Mouse (Mus musculus): ENCODE measurements around the gene Mrpl17. TPM values are rescaled to one million over a fixed set of nuclear protein-coding genes. Genes with fewer than 3 reads are reported as not detected.

Gene Mrpl17
- total and polyA plus RNA-seq, 3 experiments, result 306 to 451 (median 399) TPM

DNA sequence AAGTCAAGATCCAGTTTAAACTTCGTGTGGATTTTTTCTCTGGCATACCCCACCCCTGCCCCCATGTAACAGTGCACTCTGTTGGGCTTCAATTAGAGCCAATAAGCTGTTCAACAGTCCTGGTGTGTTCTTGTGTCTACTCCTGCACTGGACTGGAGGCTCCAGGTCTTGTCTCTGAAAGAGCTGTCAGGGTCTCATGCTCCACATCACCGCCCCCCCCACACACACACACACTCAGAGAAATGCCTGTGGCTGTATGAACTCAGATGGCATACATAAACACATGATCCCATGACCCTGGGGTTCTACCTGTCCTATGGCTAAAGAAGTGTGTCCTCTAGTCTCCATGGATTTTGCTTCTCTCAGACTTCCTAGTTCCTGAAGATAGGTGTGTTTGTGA lies 34.9 kb downstream of the Mrpl17 start:
- H3K9ac ChIP-seq (ENCODE audit: insufficient read depth, low read depth), result no peak overlapping the region
- dilution Hi-C loops (cut with MboI; ENCODE audit: extremely low pct_ligation_motif_present, extremely low pct_unique_long_range_greater_than_20kb, low sequenced_read_pairs) (no loop called here), in situ Hi-C loops (cut with MboI; ENCODE audit: low pct_ligation_motif_present, low pct_unique_long_range_greater_than_20kb, low sequenced_read_pairs) (no loop called here)
- no peaks in the 10 kb centered on the region for H3K79me2 ChIP-seq (replicated peaks; ENCODE audit: control insufficient read depth, extremely low read depth, insufficient read depth, poor library complexity, severe bottlenecking)
- no peaks in the 10 kb centered on the region for H3K36me3 ChIP-seq (replicated peaks in 1 of 2; ENCODE audit: control insufficient read depth in 1 of 2, insufficient read depth in 1 of 2, low read length in 1 of 2)
- no peak for TF ChIP-seq NRF1 (IDR thresholded peaks at IDR 0.05; ENCODE audit: low read depth, low read length)
- no peaks in the 10 kb centered on the region for H3K27me3 ChIP-seq (replicated peaks)
- peaks cover 11 to 32% of the 10 kb centered on the region in 2 experiments for H3K4me1 ChIP-seq (ENCODE audit: control insufficient read depth in 1 of 2, insufficient read depth in 2 of 2)
- no peak overlapping the region for H3K4me3 ChIP-seq (replicated peaks in 1 of 3; ENCODE audit: low read depth in 2 of 3, low read length in 2 of 3, poor library complexity in 1 of 3)
- no peaks in the 10 kb centered on the region for H3K9me3 ChIP-seq (replicated peaks; ENCODE audit: low read length)
- DNase-seq (ENCODE audit: extremely low read depth), result no peak
- no peak overlapping the region for H3K27ac ChIP-seq (ENCODE audit: insufficient read depth, low read depth)
- H3K4me2 ChIP-seq (ENCODE audit: insufficient read depth, low read depth, poor library complexity, severe bottlenecking), result no peak overlapping the region

DNA sequence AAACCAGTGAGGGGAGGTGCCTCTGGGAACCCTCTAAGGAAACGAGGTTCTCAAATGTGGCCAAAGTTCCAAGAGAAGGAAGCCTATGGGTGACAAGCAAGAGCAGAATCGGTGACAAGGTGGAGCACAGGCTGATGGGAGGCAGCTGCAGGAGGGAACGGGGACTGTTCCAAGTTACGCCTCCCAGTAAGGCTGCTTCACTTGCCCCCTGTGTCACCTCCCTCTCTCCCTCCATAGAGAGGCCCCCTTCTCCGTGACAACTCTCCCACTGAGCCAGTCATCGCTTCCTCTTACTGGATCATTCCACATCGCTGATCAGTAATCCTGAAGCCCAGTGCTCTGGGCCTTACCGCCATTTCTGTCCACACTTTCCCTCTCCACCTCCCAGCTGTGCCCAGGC lies 36.2 kb downstream of the Mrpl17 start:
- TF ChIP-seq CHD2 (IDR thresholded peaks at IDR 0.05; ENCODE audit: low read length) (no peak), POLR2A (IDR thresholded peaks at IDR 0.05; ENCODE audit: low read depth, low read length) (no peak), TCF12 (IDR thresholded peaks at IDR 0.05; ENCODE audit: low read depth, low read length) (no peak), CHD1 (IDR thresholded peaks at IDR 0.05; ENCODE audit: low read depth, low read length) (no peak), KAT2A (IDR thresholded peaks at IDR 0.05; ENCODE audit: insufficient replicate concordance, low read length) (no peak), MYC (IDR thresholded peaks at IDR 0.05; ENCODE audit: low read depth, low read length) (no peak), UBTF (IDR thresholded peaks at IDR 0.05; ENCODE audit: low read depth, low read length) (no peak)
- Histone ChIP-seq H3K4me1 (ENCODE audit: control insufficient read depth in 1 of 2, insufficient read depth in 2 of 2) (peaks cover 11 to 32% of the 10 kb centered on the region in 2 experiments), H3K4me3 (replicated peaks in 1 of 3; ENCODE audit: low read depth in 2 of 3, low read length in 2 of 3, poor library complexity in 1 of 3) (no peak overlapping the region), H3K79me2 (replicated peaks; ENCODE audit: control insufficient read depth, extremely low read depth, insufficient read depth, poor library complexity, severe bottlenecking) (no peaks in the 10 kb centered on the region), H3K27ac (ENCODE audit: insufficient read depth, low read depth) (no peak overlapping the region), H3K9ac (ENCODE audit: insufficient read depth, low read depth) (no peak overlapping the region), H3K27me3 (replicated peaks) (no peaks in the 10 kb centered on the region), H3K9me3 (replicated peaks; ENCODE audit: low read length) (no peaks in the 10 kb centered on the region), H3K36me3 (replicated peaks in 1 of 2; ENCODE audit: control insufficient read depth in 1 of 2, insufficient read depth in 1 of 2, low read length in 1 of 2) (no peaks in the 10 kb centered on the region), H3K4me2 (ENCODE audit: insufficient read depth, low read depth, poor library complexity, severe bottlenecking) (no peak overlapping the region)
- DNase-seq (ENCODE audit: extremely low read depth), result no peak
- in situ Hi-C loops (cut with MboI; ENCODE audit: low pct_ligation_motif_present, low pct_unique_long_range_greater_than_20kb, low sequenced_read_pairs) (no loop called here), dilution Hi-C loops (cut with MboI; ENCODE audit: extremely low pct_ligation_motif_present, extremely low pct_unique_long_range_greater_than_20kb, low sequenced_read_pairs) (no loop called here)

DNA sequence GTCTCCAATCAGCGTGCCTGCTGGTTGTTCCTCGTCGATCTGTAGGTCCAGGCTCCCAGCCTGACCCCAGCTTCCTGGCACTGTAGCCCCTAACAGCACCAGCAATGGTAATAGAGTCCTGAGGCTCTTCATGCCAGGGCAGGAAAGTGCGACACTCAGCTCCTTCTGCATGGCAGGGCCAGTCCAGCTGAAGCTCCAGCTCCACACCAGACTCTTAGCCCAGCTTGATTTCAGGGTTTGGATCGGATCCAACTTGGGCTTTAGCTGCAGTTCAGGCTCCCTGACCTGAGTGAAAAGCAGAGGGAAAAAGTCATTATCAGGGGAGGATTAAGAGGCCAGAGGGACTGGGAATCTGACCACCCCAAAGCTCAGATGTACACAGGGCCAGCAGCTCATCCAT lies 37.9 kb downstream of the Mrpl17 start:
- Histone ChIP-seq H3K4me3 (replicated peaks in 1 of 3; ENCODE audit: low read depth in 2 of 3, low read length in 2 of 3, poor library complexity in 1 of 3) (no peak overlapping the region), H3K36me3 (replicated peaks in 1 of 2; ENCODE audit: control insufficient read depth in 1 of 2, insufficient read depth in 1 of 2, low read length in 1 of 2) (no peaks in the 10 kb centered on the region), H3K4me2 (ENCODE audit: insufficient read depth, low read depth, poor library complexity, severe bottlenecking) (no peak overlapping the region), H3K9ac (ENCODE audit: insufficient read depth, low read depth) (no peak overlapping the region), H3K9me3 (replicated peaks; ENCODE audit: low read length) (no peaks in the 10 kb centered on the region), H3K27me3 (replicated peaks) (no peaks in the 10 kb centered on the region), H3K79me2 (replicated peaks; ENCODE audit: control insufficient read depth, extremely low read depth, insufficient read depth, poor library complexity, severe bottlenecking) (no peaks in the 10 kb centered on the region), H3K27ac (ENCODE audit: insufficient read depth, low read depth) (no peak overlapping the region), H3K4me1 (ENCODE audit: control insufficient read depth in 1 of 2, insufficient read depth in 2 of 2) (peaks cover 5 to 18% of the 10 kb centered on the region in 2 experiments)
- in situ Hi-C loops (cut with MboI; ENCODE audit: low pct_ligation_motif_present, low pct_unique_long_range_greater_than_20kb, low sequenced_read_pairs) (no loop called here), dilution Hi-C loops (cut with MboI; ENCODE audit: extremely low pct_ligation_motif_present, extremely low pct_unique_long_range_greater_than_20kb, low sequenced_read_pairs) (no loop called here)
- TF ChIP-seq PAX5 (IDR thresholded peaks at IDR 0.05; ENCODE audit: low read length) (no peak), ZMIZ1 (IDR thresholded peaks at IDR 0.05; ENCODE audit: low read depth, low read length) (no peak), USF1 (IDR thresholded peaks at IDR 0.05; ENCODE audit: low read depth, low read length) (no peak), MEF2A (IDR thresholded peaks at IDR 0.05; ENCODE audit: borderline replicate concordance, low read depth, low read length) (no peak), NELFE (IDR thresholded peaks at IDR 0.05; ENCODE audit: low read depth, low read length) (no peak), TBP (conservative IDR thresholded peaks at IDR 0.05; ENCODE audit: low read depth, low read length) (no peak), CHD1 (IDR thresholded peaks at IDR 0.05; ENCODE audit: low read depth, low read length) (no peak), BHLHE40 (IDR thresholded peaks at IDR 0.05; ENCODE audit: low read depth, low read length) (no peak), ZNF384 (IDR thresholded peaks at IDR 0.05; ENCODE audit: low read depth, low read length) (no peak), NRF1 (IDR thresholded peaks at IDR 0.05; ENCODE audit: low read depth, low read length) (no peak), ZKSCAN1 (IDR thresholded peaks at IDR 0.05; ENCODE audit: borderline replicate concordance, low read depth, low read length) (no peak), MXI1 (IDR thresholded peaks at IDR 0.05; ENCODE audit: low read depth, low read length) (no peak), ELF1 (IDR thresholded peaks at IDR 0.05; ENCODE audit: low read depth, low read length) (no peak), POLR2A (IDR thresholded peaks at IDR 0.05; ENCODE audit: low read depth, low read length) (no peak), MAX (IDR thresholded peaks at IDR 0.05; ENCODE audit: low read length) (no peak), MYC (IDR thresholded peaks at IDR 0.05; ENCODE audit: low read depth, low read length) (no peak), EP300 (IDR thresholded peaks at IDR 0.05; ENCODE audit: low read length) (no peak)
- no peak for DNase-seq (ENCODE audit: extremely low read depth)

All from CH12.LX (cell line).